Mouse (Mus musculus): ENCODE data around the gene Dock4. TPM values are rescaled to one million over a fixed set of nuclear protein-coding genes. Genes with fewer than 3 reads are reported as not detected.

Dock4 gene
- total RNA-seq, 4 experiments from 2014 or later: 196 to 242 (median 222) TPM

DNA sequence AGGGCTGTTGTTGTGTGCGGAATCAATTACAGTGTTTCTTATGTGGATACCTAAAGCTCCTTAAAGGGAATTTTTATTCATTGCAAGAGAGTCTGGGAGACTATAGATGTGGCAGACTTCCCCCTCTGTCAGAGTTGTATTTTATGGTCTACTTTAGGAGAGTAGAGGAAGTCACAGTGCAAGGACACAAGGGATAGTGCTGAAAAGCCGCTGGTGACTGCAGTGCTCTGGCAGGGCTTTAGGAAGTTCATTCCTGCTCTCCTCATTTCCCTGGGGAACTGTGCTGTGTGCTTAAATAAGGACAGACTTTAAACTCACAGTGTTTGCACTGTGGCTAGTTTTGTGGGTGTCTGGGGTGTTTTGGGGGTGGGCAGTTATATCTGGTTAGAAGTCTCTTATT is 118.5 kb downstream of the Dock4 start:
- no peak for DNase-seq (ENCODE audit: low spot score in 2 of 2)

DNA sequence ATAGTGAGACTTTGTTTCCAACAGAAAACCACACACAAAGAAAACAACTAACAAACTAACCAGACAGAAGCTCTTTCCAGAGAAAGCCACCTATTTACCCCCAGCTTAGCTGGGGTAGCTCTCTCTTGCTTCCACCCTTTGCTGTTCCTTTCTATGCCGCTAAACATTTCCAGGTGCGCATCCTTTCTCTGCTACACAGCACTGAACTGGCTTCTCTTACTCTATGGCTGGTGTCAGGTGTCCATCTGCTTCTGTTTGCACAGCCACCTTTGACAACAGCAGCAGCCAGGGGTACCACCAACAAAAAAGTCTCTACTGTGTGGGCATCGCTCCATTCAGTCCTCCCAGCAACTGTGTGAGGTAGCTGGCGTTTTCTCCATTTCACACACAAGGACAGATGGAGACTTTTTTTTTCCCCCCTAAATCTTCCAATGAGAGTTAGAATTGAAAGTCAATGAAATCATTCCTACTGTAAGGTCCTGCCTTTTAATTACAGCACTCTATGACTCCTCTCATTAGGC is 122.7 kb downstream of the Dock4 start:
- DNase-seq (ENCODE audit: low spot score in 2 of 2): no peak

DNA sequence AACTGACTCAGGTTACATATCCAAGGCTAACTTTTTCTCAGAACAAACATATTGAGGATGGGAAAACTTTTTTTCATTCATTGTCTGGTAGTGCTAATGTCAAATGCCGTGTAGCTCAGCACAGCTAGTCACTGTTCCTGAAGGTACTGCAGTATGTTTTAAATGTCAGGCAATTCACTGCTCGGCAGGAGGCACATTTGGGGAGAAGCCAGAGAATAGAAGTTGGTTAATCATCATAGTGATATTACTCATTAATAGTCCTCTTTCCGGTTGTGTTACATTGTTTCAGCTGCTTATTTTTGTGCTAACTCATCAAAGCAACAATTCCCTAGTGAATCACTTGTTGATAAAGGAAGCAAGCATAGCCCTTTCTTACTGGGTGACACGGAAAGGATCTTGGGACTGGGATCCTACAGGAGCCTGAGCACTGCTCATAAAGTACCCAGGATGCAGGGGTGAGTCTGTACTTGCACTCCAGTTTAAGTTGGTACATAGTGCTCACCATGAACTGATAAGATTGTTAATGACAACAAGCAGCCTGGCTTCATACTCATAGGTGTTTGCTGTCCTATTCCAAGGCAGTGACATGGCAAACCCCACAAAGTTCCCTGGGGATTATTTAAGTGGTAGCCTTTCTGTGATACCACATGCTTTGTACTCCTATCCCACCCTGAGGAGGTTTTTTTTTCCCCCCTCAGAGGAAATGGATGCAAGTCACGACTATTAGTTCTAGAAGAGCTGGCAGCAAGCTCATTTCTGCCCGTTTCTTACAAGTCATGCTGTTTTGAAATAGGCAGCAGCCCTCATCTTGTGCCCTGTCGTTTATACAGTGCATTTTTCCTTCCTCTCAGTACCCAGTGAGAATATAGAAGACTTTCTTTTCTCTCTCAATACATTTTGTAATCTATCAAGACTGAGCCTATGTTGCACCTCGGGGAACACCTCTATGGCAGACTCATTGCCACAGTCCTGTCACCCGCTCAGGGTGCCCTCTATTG is 123.5 kb downstream of the Dock4 start:
- DNase-seq (ENCODE audit: low spot score in 2 of 2): no peak

DNA sequence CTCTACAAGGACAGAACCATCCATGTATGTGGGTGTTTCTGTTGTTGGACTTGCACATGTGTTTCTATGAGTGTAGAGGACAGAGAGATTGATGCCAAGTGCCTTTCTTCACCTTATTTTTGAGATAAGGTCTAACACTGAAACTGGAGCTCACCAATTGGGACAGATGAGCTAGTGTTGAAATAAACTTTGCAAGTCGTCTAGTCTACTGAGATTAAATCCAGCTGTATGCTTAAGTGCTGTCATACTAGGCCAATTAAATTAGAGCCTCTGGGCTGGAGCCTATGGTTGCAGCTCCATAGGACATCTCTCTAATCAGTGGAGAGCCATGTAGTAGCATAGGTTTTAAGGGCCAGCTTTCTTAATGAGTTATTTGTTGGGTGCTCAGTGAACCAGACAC is 124.5 kb downstream of the Dock4 start:
- DNase-seq (ENCODE audit: low spot score in 2 of 2): no peak

DNA sequence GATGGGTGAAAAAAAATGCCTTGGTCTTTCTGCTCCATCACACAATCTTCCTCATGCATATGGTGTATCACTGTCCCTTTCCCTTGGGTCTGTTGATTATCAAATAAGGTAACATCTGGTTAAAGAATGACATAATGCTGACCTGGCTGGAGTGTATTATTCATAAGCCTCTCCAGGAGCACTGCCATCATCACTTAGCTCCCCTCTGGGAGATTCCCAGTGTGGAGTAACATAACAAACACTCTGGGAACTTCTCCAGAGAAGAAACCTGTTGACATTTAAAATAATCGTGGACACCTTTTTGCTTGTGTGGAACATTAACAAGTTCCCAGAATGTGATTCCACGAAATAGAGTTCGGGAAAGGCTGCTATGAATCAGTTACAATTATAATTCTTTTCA is 128.3 kb downstream of the Dock4 start:
- no peak for DNase-seq (ENCODE audit: low spot score in 2 of 2)

DNA sequence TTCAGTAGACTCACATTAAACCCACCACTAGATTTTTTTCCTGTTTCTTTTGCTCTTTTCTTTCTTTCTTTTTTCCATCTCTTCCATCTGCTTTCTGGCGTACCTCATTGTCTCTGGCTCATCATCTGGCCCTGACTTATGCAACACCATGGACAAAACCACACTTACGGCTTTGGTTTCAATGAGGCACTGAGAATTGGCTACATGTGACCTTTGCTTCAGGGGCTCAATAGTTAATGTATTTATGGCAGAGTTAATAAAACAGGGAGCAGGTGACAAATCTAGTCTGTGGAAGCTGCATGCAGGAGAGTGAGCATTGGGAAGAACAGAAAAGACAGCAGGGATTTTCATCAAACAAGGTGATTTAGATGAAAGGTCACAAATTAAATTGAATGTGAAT is 131.0 kb downstream of the Dock4 start:
- DNase-seq (ENCODE audit: low spot score in 2 of 2): no peak

DNA sequence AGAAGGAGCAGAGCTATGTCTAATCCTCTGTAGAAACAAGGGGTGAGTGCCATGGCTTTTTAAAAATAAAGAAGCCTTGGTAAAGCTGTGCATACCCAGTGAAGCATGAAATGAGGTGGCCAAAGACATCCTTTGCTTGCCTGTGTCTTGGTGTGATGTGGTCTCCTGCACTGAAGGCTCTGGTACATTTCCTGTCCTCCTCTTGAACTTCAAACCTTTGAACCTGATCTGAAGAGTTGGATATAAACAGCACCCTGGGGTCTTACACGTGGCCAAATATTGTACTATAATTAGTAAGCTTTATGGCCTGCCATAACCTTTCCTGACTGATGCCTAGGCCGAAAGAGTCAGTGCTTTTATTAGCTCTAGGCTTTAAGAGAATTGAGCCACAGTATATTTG is 134.6 kb downstream of the Dock4 start:
- no peak for DNase-seq (ENCODE audit: low spot score in 2 of 2)

DNA sequence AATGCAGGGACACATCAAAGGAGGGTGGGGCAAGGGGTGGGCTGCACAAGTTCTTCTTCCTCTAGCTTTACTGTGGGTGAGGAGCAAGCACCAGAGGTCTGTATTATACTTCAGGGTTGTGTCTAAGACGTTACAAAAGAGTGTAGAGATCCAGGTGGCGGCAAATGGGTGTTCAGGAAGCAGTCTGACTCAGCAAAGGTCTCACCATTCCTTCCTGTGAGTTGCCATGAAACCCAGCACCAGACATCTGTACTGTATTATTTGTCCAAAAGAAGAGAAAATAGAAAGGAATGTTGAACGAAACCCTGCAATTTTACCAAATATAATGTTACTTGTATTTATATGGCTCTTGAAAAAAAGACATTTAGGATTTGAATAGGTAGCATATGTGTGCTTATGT is 135.3 kb downstream of the Dock4 start:
- DNase-seq (ENCODE audit: low spot score in 2 of 2): no peak

DNA sequence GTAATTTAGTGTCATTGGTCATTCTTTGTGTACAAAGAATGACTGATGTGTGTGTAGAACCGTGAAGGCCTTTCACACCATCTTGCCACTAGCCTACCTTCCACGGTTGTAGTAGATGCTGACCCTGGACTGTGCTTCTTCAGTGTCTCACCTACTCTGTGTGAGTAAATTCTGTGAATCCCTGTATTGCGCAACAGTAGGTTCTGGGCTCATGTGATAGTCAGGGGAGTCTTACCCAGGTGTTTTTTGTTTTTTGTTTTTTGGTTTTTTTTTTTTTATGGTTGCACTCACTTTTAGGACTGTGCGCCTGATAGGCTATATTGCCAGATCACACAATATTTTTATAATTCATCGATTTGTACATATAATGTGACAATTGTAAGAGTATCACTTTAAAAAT is 136.3 kb downstream of the Dock4 start:
- no peak for DNase-seq (ENCODE audit: low spot score in 2 of 2)

DNA sequence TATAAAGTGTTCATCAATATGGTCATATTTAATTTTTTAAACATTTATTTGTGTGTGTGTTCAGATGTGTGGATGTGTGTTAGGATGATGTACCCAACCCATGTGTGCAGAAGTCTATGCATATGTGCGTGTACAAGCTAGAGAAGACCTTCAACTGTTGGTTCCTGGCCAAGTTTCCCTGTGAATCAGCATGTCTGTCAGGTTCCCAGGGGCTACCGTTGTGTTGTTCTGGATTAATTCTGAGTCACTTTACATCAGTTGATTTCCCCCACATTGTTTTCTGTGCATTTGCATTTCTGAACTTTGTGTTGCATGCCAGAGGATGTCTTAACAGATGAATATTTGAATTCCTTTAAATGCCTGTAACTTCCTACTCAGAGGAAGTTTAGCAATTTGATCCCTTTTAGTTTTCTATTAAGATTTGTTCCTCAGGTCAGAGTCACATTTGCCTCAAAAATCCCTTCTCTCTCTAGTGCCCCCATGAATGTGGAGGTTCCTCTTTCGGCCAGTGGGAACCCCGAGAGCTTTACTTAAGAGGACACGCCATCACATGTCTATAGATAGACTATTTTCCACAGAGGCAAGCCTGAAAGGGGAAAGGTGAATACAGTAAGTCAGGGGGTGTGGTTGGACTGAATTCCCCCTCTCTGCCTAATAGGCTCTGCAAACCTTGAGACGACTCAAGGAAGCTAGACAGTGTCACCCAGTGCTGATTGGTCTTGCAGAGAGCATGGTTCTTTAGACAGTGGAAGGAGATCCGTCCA is 139.0 kb downstream of the Dock4 start:
- no peak for DNase-seq (ENCODE audit: low spot score in 2 of 2)

DNA sequence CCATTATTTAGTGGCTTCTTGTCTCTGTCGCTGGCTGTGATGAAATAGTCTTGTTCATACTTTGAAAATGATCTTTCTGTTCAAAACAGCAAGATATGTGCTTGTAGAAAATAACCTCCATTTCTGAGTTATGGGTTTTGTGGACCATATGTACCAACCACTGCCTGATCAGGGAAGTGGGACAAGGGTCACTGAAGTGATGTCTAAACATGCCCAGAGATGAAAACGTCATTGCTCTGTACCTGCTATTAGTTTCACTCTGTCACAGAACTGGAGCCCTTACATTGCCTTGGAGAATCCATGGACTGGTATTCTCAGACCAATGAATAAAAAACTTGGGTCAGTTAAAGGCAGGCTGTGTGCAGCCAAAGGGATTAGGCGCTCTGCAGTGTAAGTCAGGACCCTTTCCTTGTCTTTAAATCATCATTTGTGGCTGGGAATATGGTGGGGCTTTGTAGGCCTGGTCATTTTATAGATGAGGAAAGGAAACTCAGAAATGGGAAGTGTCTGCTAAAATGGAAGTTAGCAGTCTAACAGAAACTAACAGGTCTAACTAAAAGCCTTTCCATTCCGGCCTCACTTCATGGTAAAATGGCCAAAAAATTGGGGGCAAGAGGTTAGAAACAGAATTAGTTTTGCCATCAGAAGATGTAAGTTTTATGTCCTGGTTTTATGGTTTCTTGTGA is 139.8 kb downstream of the Dock4 start:
- no peak for DNase-seq (ENCODE audit: low spot score in 2 of 2)

DNA sequence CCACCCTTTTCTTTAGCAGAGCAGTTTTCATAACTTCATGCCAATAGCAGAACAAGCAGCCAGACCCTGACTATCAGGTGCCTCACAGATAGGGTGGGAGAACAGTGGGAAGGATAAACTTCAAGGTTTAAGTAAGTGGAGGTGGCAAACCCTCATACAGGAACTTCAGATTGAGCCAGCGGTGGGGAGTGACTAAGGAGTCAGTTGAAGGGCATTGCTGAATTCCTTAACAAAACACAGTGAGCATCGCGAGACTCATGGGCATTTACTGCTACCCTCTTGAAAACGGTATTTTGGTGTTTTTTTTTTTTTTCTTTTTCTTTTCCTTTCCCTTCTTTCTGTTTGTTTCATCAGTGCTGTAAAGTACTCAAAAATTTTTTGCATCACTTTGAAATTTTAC is 148.4 kb downstream of the Dock4 start:
- DNase-seq (ENCODE audit: low spot score in 2 of 2): no peak

DNA sequence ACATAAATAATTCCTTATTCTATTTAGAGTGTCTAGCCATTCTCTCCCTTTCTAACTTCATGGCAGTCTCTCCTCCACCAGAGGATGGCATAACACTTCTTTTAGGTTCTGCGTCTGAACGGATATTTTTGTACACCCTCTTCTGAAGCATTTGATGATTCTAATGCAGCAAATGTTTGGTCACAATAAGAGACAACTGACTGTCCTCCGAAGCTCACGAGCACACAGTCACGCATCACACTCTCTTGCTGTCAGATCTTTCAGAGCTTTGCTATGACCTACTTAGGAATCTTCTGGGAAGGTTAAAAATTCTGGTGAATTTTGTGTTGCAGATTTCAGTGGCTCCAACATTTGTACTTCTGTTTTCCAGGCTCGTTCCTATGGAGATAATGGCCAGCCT is 149.7 kb downstream of the Dock4 start:
- no peak for DNase-seq (ENCODE audit: low spot score in 2 of 2)

DNA sequence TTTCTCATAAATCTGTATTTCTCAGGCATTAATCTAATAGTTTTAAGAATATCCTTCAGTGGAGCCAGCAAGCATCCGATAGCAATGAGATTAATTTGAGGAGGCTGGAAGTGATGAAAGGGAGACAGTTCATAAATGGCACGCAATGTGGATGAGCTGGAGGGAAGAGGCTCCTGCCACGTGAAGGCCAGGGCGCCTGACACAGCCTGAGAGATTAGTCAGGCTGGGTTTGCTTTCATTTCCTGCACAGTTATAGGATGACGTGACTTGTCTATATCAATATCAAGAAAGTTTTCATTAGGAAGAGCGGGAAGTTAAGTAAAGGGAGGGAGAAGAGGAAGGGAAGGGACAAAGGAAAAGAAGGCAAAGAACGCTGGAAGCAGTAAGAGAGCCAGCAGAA is 150.3 kb downstream of the Dock4 start:
- no peak for DNase-seq (ENCODE audit: low spot score in 2 of 2)

DNA sequence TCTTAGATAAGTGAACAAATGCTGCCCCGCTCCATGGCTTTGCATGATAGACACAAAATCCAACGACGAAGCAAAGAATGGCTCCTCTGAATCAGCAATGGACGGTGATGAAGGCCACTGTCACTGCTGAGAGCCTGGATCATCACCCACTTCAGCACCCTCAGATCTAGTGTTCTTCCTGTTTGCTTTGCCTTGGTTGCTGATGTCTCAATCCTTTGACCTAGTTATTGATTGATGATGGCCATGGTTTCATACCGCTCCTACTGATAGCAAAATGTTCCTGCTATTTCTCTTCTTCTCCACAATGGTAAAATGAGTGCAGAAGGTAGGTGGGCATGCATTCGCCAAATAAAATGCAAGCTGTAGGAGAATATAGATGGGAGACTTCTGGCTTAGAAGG is 150.7 kb downstream of the Dock4 start:
- DNase-seq (ENCODE audit: low spot score in 2 of 2): no peak

DNA sequence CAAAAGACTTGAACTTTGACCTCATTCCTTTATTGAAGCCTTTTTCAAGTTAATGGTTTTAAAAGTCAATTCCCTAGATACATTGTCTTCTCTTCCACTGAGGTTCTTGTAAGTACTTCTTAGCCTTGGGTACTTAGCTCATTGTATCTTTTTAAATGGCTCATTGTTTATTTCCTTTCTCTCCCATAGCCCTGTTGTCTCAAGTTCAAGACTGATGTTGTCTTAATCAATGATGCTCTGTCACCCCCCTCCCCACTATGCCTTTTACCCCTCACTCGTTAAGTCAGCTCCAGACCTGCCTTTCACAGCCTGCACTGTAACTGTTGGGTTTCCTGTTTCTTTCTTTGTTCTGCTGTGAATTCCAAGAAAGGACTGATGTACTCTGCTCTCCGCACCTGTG is 154.2 kb downstream of the Dock4 start:
- DNase-seq (ENCODE audit: low spot score in 2 of 2): no peak

DNA sequence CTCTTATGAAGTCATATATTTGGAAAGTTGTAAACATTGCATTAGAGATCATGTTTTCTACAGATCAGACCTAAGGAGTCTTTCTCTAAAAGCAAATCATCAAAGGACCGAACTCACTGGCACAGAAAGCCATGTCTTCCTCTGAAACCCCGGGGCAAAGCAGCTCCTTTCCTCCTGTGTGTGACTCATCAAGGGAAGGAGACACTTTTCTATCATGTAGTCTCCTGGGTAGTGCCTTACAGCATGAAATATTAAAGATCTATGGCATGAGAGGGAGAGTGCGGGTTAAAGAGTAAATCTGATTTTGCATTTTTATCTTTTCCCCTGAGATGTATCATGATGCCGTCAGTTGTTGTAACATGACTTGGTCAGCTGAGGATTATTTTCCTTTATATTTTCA is 159.8 kb downstream of the Dock4 start:
- DNase-seq (ENCODE audit: low spot score in 2 of 2): no peak

DNA sequence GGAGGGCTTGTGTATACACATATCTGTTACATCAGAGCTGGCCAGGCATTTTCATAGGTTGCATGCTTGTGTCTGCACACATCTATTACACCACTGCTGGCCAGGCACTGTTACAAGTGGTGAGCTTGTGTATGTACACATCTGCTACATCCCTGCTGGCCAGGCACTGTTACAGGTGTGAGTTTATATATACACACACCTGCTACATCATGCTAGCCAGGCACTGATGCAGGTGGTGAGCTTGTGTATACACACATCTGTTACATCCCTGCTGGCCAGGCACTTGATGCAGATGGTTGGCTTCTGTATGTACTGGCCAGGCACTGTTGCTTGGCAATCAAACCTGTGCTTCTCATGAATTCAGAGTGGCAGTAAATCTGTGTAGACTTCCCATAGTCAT is 177.2 kb downstream of the Dock4 start:
- no peak for DNase-seq (ENCODE audit: low spot score in 2 of 2)

DNA sequence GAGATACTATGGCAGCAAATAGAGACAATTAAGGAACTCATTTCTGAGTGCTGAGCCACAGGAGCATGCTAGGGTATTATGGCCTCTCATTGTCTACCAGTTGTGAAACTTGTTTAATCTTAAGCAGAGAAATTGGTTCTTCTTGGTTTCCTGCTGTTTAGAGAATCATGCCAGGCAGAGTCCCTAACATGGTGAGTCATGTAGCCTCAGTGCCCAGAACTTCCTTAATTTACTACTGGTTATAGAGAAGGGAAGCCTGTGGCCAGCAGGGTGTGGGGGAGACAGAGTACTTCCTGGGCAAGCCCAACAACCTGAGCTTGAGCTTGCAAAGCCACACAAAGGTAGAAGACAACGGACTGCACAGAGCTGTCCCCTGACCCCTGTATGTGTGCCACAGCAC is 180.8 kb downstream of the Dock4 start:
- no peak for DNase-seq (ENCODE audit: low spot score in 2 of 2)

DNA sequence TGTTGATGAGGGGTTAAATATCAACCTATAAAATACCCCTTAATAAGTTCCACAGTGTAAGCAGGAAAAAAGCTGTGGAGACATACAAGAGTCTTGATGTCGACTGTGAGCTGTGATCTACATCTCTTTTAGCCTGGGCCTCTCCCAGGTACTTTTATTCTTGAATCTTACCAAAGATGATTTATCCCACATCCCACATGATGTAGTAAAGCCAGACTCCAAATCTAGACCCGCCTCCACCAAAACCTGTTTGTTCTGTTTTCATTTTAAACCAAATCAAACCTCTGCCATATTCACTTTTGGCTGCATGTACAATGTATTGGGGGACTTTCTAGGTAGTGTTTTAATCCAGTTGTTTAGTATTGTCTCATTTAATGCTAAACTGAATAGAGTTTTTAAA is 187.5 kb downstream of the Dock4 start:
- DNase-seq (ENCODE audit: low spot score in 2 of 2): no peak

DNA sequence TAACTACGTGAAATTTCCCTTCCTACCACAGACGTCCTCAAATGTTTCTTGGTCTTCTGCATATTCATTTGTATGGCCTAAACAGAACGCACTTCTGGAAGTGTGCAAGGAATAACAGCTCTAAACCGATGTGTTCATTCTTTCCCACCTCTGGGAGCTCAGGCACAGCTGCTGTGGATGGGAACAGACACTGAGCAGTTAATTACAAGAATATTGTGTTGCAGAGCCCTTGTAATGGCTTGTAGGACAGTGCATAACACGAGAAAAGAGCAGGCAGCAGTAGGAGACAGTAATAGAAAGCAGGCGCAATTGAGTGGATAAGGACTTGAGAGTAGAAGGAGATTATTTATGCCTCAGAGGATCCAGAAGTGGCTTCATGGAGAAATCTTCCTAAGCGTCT is 188.4 kb downstream of the Dock4 start:
- DNase-seq (ENCODE audit: low spot score in 2 of 2): no peak

DNA sequence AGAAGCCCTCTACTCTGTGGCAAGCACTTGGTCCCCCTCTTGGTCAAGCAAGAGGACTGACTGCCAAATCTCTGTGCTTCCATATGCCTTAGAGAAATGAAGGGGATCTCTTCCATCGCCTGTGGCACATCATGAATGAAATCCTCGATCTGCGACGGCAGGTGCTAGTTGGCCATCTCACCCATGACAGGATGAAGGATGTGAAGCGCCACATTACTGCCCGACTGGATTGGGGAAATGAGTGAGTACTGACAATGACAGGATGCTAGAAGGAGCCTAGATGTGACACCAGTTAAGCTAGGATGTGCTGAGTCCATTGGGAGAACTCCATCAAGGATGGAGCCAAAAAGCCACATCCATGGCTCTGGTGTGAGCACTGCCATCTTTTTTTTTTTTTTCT is 190.2 kb downstream of the Dock4 start:
- no peak for DNase-seq (ENCODE audit: low spot score in 2 of 2)

Data from layer of hippocampus, adult 8-10 months (tissue).